Mouse (Mus musculus) neural tube, embryonic 11.5 days (tissue): ENCODE results near the gene Ctrc. TPM values are rescaled to one million over a fixed set of nuclear protein-coding genes. Genes with fewer than 3 reads are reported as not detected.
A peak's percentile ranks its signal among the peaks of the same experiment; 100 is the strongest.

Source experiments
- ATAC-seq: fragments of 200-750 bp; cut with Nextera tagmentation; 2 replicates; pipeline ENCODE4 v1.8.0; 2017; ENCODE audit warnings: moderate number of reproducible peaks, mild to moderate bottlenecking, moderate TSS enrichment, moderate library complexity; ENCODE audit not compliant: insufficient read depth, low FRiP score, low TSS enrichment
- DNase-seq: peaks from one replicate; pipeline ENCODE4 v3.0.0-alpha.2; 2015; ENCODE audit warnings: low spot score
- H3K27ac ChIP-seq: fragments of 300-500 bp; sonication (generic); 2 replicates; pipeline ENCODE4 v1.5.1; 2014; ENCODE audit warnings: low read depth, mild to moderate bottlenecking, low read length
- H3K27me3 ChIP-seq: fragments of 300-500 bp; sonication (generic); 2 replicates; pipeline ENCODE4 v1.6.1; 2014; ENCODE audit warnings: mild to moderate bottlenecking, low read length, mixed read lengths; ENCODE audit not compliant: control insufficient read depth, insufficient read depth
- H3K36me3 ChIP-seq: fragments of 300-500 bp; sonication (generic); 2 replicates; pipeline ENCODE4 v1.6.1; 2014; ENCODE audit warnings: mild to moderate bottlenecking, low read length, moderate library complexity, mixed read lengths; ENCODE audit not compliant: control insufficient read depth, insufficient read depth
- H3K4me1 ChIP-seq: fragments of 300-500 bp; sonication (generic); 2 replicates; pipeline ENCODE4 v1.6.1; 2014; ENCODE audit warnings: low read length, mixed read lengths; ENCODE audit not compliant: control insufficient read depth, insufficient read depth
- H3K4me2 ChIP-seq: fragments of 300-500 bp; sonication (generic); 2 replicates; pipeline ENCODE4 v1.6.1; 2014; ENCODE audit warnings: low read depth, mild to moderate bottlenecking, moderate library complexity
- H3K4me3 ChIP-seq: fragments of 300-500 bp; sonication (generic); 2 replicates; pipeline ENCODE4 v1.5.1; 2014; ENCODE audit warnings: low read depth, low read length
- H3K9ac ChIP-seq: fragments of 300-500 bp; sonication (generic); 2 replicates; pipeline ENCODE4 v1.6.1; 2014; ENCODE audit warnings: mild to moderate bottlenecking, low read length
- H3K9me3 ChIP-seq: fragments of 300-500 bp; sonication (generic); 2 replicates; pipeline ENCODE4 v1.6.1; 2016; ENCODE audit warnings: low read length; ENCODE audit not compliant: control insufficient read depth
- WGBS: fragments of 180-500 bp; shearing (Covaris S2); extraction: QIAGEN DNeasy Blood & Tissue Kit; methylation state at CpG from one replicate; pipeline ENCODE4 v1.1.7; 2014; 5-methylcytosine and 5-hydroxymethylcytosine counted together
- polyA plus RNA-seq: library from polyadenylated mRNA; unstranded; fragments of >200 nt; fragmentation: Nextera tagmentation; extraction: Ambion mirVana; gene quantifications from 2 replicates; pipeline ENCODE4 v1.2.1, GENCODE M21; 2014

The Ctrc gene
- polyA plus RNA-seq, 1 experiment from 2014 or later = not detected

GRCm38 (mm10) chr4:141879074-141879473 lies 32.9 kb upstream of the Ctrc start:
- ATAC-seq (no peak), DNase-seq (no peak)
- Histone ChIP-seq H3K4me2 (no peak overlapping the region), H3K4me3 (no peak overlapping the region), H3K9ac (no peak overlapping the region), H3K27me3 (no peaks in the 10 kb centered on the region), H3K4me1 (peaks cover 10% of the 10 kb centered on the region; the same call in 1 of the 2 replicates), H3K27ac (no peak overlapping the region), H3K36me3 (no peaks in the 10 kb centered on the region), H3K9me3 (no peaks in the 10 kb centered on the region)
- WGBS = 85% methylated on average over 4 of the region's 4 CpGs

GRCm38 (mm10) chr4:141878621-141879020 lies 32.5 kb upstream of the Ctrc start:
- H3K27me3 ChIP-seq = no peaks in the 10 kb centered on the region
- H3K36me3 ChIP-seq = no peaks in the 10 kb centered on the region
- no peak overlapping the region for H3K4me2 ChIP-seq
- H3K4me1 ChIP-seq = peaks cover 12% of the 10 kb centered on the region; the same call in 1 of the 2 replicates
- no peak for ATAC-seq
- no peak for DNase-seq
- H3K9me3 ChIP-seq = no peaks in the 10 kb centered on the region
- H3K27ac ChIP-seq = no peak overlapping the region
- WGBS = 76% methylated on average over 7 of the region's 7 CpGs
- no peak overlapping the region for H3K9ac ChIP-seq
- H3K4me3 ChIP-seq = no peak overlapping the region

GRCm38 (mm10) chr4:141875481-141876108 lies 29.4 kb upstream of the Ctrc start:
- no peak overlapping the region for H3K9ac ChIP-seq

GRCm38 (mm10) chr4:141874601-141875460 lies 28.7 kb upstream of the Ctrc start, which contains the start of gene Efhd2:
Gene Efhd2, minus strand, starts transcription at chr4:141874920.
- Histone ChIP-seq H3K9ac (peak within 1 kb of the TSS; percentile 69), H3K36me3 (no peaks in the 10 kb centered on the region), H3K4me1 (peaks cover 14% of the 10 kb centered on the region; the same call in 1 of the 2 replicates), H3K27ac (no peak within 1 kb of the TSS), H3K9me3 (no peaks in the 10 kb centered on the region), H3K4me2 (peak within 1 kb of the TSS; percentile 93), H3K4me3 (peak within 1 kb of the TSS; percentile 64), H3K27me3 (no peaks in the 10 kb centered on the region)
- under 1% methylated on average over 69 of the region's 73 CpGs for whole genome bisulfite sequencing
- ATAC-seq (peak; percentile 82), DNase-seq (peak; percentile 83)

More at GRCm38 (mm10) chr4:141875481-141876108, 29.4 kb upstream of the Ctrc start:
- ATAC-seq (no peak), DNase-seq (peak; percentile 28)
- Histone ChIP-seq H3K9me3 (no peaks in the 10 kb centered on the region), H3K4me3 (no peak overlapping the region; the same call in 1 of the 2 replicates), H3K27ac (no peak overlapping the region), H3K36me3 (no peaks in the 10 kb centered on the region), H3K4me2 (peak overlapping the region; percentile 93), H3K27me3 (no peaks in the 10 kb centered on the region), H3K4me1 (peaks cover 14% of the 10 kb centered on the region; the same call in 1 of the 2 replicates)
- WGBS = 13% methylated on average over 8 of the region's 8 CpGs

GRCm38 (mm10) chr4:141874111-141874600 lies 28.0 kb upstream of the Ctrc start:
- H3K9ac ChIP-seq = peak overlapping the region; percentile 69
- peak overlapping the region; percentile 64 for H3K4me3 ChIP-seq
- no peaks in the 10 kb centered on the region for H3K27me3 ChIP-seq
- 1% methylated on average over 19 of the region's 19 CpGs for WGBS
- H3K4me2 ChIP-seq = peak overlapping the region; percentile 93
- H3K36me3 ChIP-seq = no peaks in the 10 kb centered on the region
- ATAC-seq (0 out of 2 replicates have a peak, but pooled peaks have one; percentile 21), DNase-seq (no peak)
- H3K9me3 ChIP-seq = no peaks in the 10 kb centered on the region
- peaks cover 14% of the 10 kb centered on the region; the same call in 1 of the 2 replicates for H3K4me1 ChIP-seq
- no peak overlapping the region for H3K27ac ChIP-seq

GRCm38 (mm10) chr4:141872977-141873376 lies 26.8 kb upstream of the Ctrc start:
- Histone ChIP-seq H3K36me3 (no peaks in the 10 kb centered on the region), H3K4me1 (peaks cover 14% of the 10 kb centered on the region; the same call in 1 of the 2 replicates), H3K27ac (no peak overlapping the region), H3K4me2 (peak overlapping the region; percentile 93), H3K9me3 (no peaks in the 10 kb centered on the region), H3K4me3 (no peak overlapping the region), H3K9ac (no peak overlapping the region), H3K27me3 (no peaks in the 10 kb centered on the region)
- ATAC-seq (no peak), DNase-seq (no peak)
- 79% methylated on average over 9 of the region's 9 CpGs for WGBS

- H3K4me1 ChIP-seq = peaks cover 18% of the 10 kb centered on the region
- H3K27ac ChIP-seq = no peak overlapping the region
- no peak for ATAC-seq
- no peak overlapping the region for H3K9ac ChIP-seq
- no peak overlapping the region for H3K4me2 ChIP-seq
- DNase-seq = no peak
- WGBS = 67% methylated on average over 9 of the region's 9 CpGs
- no peaks in the 10 kb centered on the region for H3K9me3 ChIP-seq
- H3K4me3 ChIP-seq = no peak overlapping the region
- H3K27me3 ChIP-seq = no peaks in the 10 kb centered on the region
- H3K36me3 ChIP-seq = no peaks in the 10 kb centered on the region
Observed at GRCm38 (mm10) chr4:141871909-141872308, 25.8 kb upstream of the Ctrc start.

GRCm38 (mm10) chr4:141871333-141871725 lies 25.2 kb upstream of the Ctrc start:
- H3K27ac ChIP-seq = no peak overlapping the region
- no peak for ATAC-seq
- no peaks in the 10 kb centered on the region for H3K36me3 ChIP-seq
- H3K4me3 ChIP-seq = no peak overlapping the region
- H3K9ac ChIP-seq = no peak overlapping the region
- WGBS = 92% methylated on average over 3 of the region's 3 CpGs
- peaks cover 18% of the 10 kb centered on the region for H3K4me1 ChIP-seq
- H3K27me3 ChIP-seq = no peaks in the 10 kb centered on the region
- no peak for DNase-seq
- H3K4me2 ChIP-seq = no peak overlapping the region
- H3K9me3 ChIP-seq = no peaks in the 10 kb centered on the region
